ENCODE assay signal across 20 mouse cellular contexts in the genomic region with DNA sequence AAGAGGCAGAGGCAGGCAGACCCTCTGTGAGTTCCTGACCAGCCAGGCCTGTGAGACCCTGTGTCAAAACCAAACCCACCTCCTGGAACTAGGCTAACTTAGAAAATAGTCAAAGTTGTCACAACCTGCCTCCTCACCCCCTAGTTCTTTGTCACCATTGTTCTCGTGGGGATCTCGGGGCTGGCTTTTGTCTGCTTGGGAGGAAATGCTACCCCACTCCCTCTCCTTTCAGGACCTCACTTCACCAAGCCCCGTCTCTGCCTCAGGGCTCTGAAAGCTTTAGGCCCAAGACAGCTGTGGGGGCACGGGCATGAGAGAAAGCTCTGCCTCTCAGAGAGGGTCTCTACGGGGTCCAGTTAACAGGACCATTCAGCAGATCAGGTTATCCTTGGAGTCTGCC. TPM values are rescaled to one million over a fixed set of nuclear protein-coding genes. Genes with fewer than 3 reads are reported as not detected.
DNase-seq lines count a peak whose midpoint lies in the region; ATAC-seq lines count a peak whose summit lies in the region.
"Had no signal": no experiment of that assay in that cellular context is flagged by ENCODE, and none has a peak within 500 bp of the region (broad histone marks: within the 10 kb centered on the region; RNA-seq: fewer than 3 reads in every experiment).

No protein-coding gene starts in this region.

- H3K4me1 ChIP-seq in lung, embryonic 15.5 days = peaks cover 44% of the 10 kb centered on the region
- peaks cover 21% of the 10 kb centered on the region for H3K4me1 ChIP-seq in hindbrain, embryonic 12.5 days
- peaks cover 19% of the 10 kb centered on the region for H3K4me1 ChIP-seq in hindbrain, embryonic 15.5 days (replicated peaks)
- H3K4me1 ChIP-seq in neural tube, embryonic 15.5 days = peaks cover 25% of the 10 kb centered on the region

- no peak overlapping the region for H3K27ac ChIP-seq in lung, embryonic 15.5 days
- no peak overlapping the region for H3K27ac ChIP-seq in hindbrain, embryonic 12.5 days
- H3K27ac ChIP-seq in hindbrain, embryonic 15.5 days (replicated peaks) = no peak overlapping the region
- H3K27ac ChIP-seq in neural tube, embryonic 15.5 days (replicated peaks) = no peak overlapping the region
- H3K27ac ChIP-seq: forebrain, embryonic 15.5 days; heart, adult 2 months; intestine, embryonic 15.5 days had no signal

- peak overlapping the region; percentile 47 for H3K4me3 ChIP-seq in lung, embryonic 15.5 days
- no peak overlapping the region for H3K4me3 ChIP-seq in hindbrain, embryonic 12.5 days
- H3K4me3 ChIP-seq in hindbrain, embryonic 15.5 days = peak overlapping the region; percentile 50; the same call in 1 of the 2 replicates
- H3K4me3 ChIP-seq in neural tube, embryonic 15.5 days (replicated peaks) = peak overlapping the region; percentile 49
- H3K4me3 ChIP-seq: heart, adult 2 months had no signal

- no peak for ATAC-seq in lung, embryonic 15.5 days (ENCODE audit: borderline replicate concordance, extremely low read depth, low FRiP score, low TSS enrichment)
- no peak for ATAC-seq in hindbrain, embryonic 12.5 days (ENCODE audit: low FRiP score)
- no peak for ATAC-seq in hindbrain, embryonic 15.5 days (ENCODE audit: low FRiP score, low read depth)
- no peak for ATAC-seq in neural tube, embryonic 15.5 days (ENCODE audit: low FRiP score)
- ATAC-seq: forebrain, embryonic 15.5 days had no signal

- no peaks in the 10 kb centered on the region for H3K36me3 ChIP-seq in lung, embryonic 15.5 days
- no peaks in the 10 kb centered on the region for H3K36me3 ChIP-seq in hindbrain, embryonic 12.5 days
- H3K36me3 ChIP-seq in hindbrain, embryonic 15.5 days = no peaks in the 10 kb centered on the region
- no peaks in the 10 kb centered on the region for H3K36me3 ChIP-seq in neural tube, embryonic 15.5 days
- H3K36me3 ChIP-seq: forebrain, embryonic 15.5 days; G1E; intestine, embryonic 15.5 days had no signal

- H3K4me2 ChIP-seq in lung, embryonic 15.5 days = peak overlapping the region; percentile 93; the same call in 1 of the 2 replicates
- peak overlapping the region; percentile 91; the same call in 1 of the 2 replicates for H3K4me2 ChIP-seq in hindbrain, embryonic 12.5 days (replicated peaks)
- peak overlapping the region; percentile 98 for H3K4me2 ChIP-seq in hindbrain, embryonic 15.5 days
- H3K4me2 ChIP-seq in neural tube, embryonic 15.5 days = peak overlapping the region; percentile 83

- H3K9ac ChIP-seq in lung, embryonic 15.5 days = no peak overlapping the region
- no peak overlapping the region for H3K9ac ChIP-seq in hindbrain, embryonic 12.5 days
- H3K9ac ChIP-seq in hindbrain, embryonic 15.5 days = no peak overlapping the region
- H3K9ac ChIP-seq in neural tube, embryonic 15.5 days (replicated peaks) = no peak overlapping the region
- H3K9ac ChIP-seq: forebrain, embryonic 15.5 days; intestine, embryonic 15.5 days had no signal

- peaks cover 37% of the 10 kb centered on the region for H3K27me3 ChIP-seq in lung, embryonic 15.5 days
- H3K27me3 ChIP-seq in hindbrain, embryonic 12.5 days = peaks cover 63% of the 10 kb centered on the region
- peaks cover 37% of the 10 kb centered on the region; the same call in 1 of the 2 replicates for H3K27me3 ChIP-seq in hindbrain, embryonic 15.5 days
- peaks cover 55% of the 10 kb centered on the region for H3K27me3 ChIP-seq in neural tube, embryonic 15.5 days (replicated peaks)

- DNase-seq in lung, postnatal 36 days = no peak
- no peak for DNase-seq in cerebellum, adult 9-10 months
- no peak for DNase-seq in embryo, embryonic 9.5 days (ENCODE audit: extremely low spot score)
- no peak for DNase-seq in layer of hippocampus, postnatal 36 days
- DNase-seq: adrenal gland, adult 2 months; cerebellum, adult 11-12 months; heart, adult 2 months; heart, postnatal 10 days; kidney, postnatal 14 days; liver; lung, adult 18-20 months had no signal

- WGBS in lung, embryonic 15.5 days = 38% methylated on average over 5 of the region's 5 CpGs
- 18% methylated on average over 5 of the region's 5 CpGs for WGBS in hindbrain, embryonic 12.5 days
- 17% methylated on average over 5 of the region's 5 CpGs for WGBS in hindbrain, embryonic 15.5 days
- 20% methylated on average over 5 of the region's 5 CpGs for WGBS in neural tube, embryonic 15.5 days

- no peaks in the 10 kb centered on the region for H3K9me3 ChIP-seq in lung, embryonic 15.5 days
- H3K9me3 ChIP-seq in hindbrain, embryonic 12.5 days (replicated peaks) = no peaks in the 10 kb centered on the region
- no peaks in the 10 kb centered on the region for H3K9me3 ChIP-seq in hindbrain, embryonic 15.5 days
- H3K9me3 ChIP-seq in neural tube, embryonic 15.5 days (replicated peaks) = no peaks in the 10 kb centered on the region
- H3K9me3 ChIP-seq: forebrain, embryonic 15.5 days; intestine, embryonic 15.5 days had no signal

RNA-seq across cellular contexts. Expression of gene Gm45623, which starts 1.9 kb away (rescaled TPM):
- 3.5 and 4.8 TPM in 2 replicates for polyA plus RNA-seq in lung, embryonic 15.5 days (2015; fragmentation: Nextera tagmentation; extraction: Ambion mirVana)
- polyA plus RNA-seq in hindbrain, embryonic 12.5 days (2016; fragmentation: Nextera tagmentation; extraction: Ambion mirVana) = 0.21 TPM in 1 of 2 replicates, not detected in the other
- 2.4 and 3.2 TPM in 2 replicates for polyA plus RNA-seq in hindbrain, embryonic 15.5 days (2015; fragmentation: Nextera tagmentation; extraction: Ambion mirVana)
- polyA plus RNA-seq in neural tube, embryonic 15.5 days (2015; fragmentation: Nextera tagmentation; extraction: Ambion mirVana) = 2.1 and 2.7 TPM in 2 replicates
- 1 to 10 TPM in 1 of 2 experiments, under 1 TPM in 1; 0.96 to 1.0 TPM for total RNA-seq in layer of hippocampus, postnatal 36 days (2021)
- total RNA-seq: adrenal gland, adult 2 months; gastrocnemius, adult 18-20 months; heart, adult 2 months had no signal
- polyA plus RNA-seq: adrenal gland, adult 2 months; G1E; heart, adult 2 months; neural tube, embryonic 11.5 days had no signal

RNA-seq across cellular contexts. Expression of gene Smad5, which starts 49.0 kb away (rescaled TPM):
- polyA plus RNA-seq in lung, embryonic 15.5 days (2015; fragmentation: Nextera tagmentation; extraction: Ambion mirVana) = 34.1 and 34.7 TPM in 2 replicates
- 38.8 and 41.4 TPM in 2 replicates for polyA plus RNA-seq in hindbrain, embryonic 12.5 days (2016; fragmentation: Nextera tagmentation; extraction: Ambion mirVana)
- polyA plus RNA-seq in hindbrain, embryonic 15.5 days (2015; fragmentation: Nextera tagmentation; extraction: Ambion mirVana) = 20.2 and 20.8 TPM in 2 replicates
- polyA plus RNA-seq in neural tube, embryonic 15.5 days (2015; fragmentation: Nextera tagmentation; extraction: Ambion mirVana) = 16.3 and 19.0 TPM in 2 replicates
- total RNA-seq in layer of hippocampus, postnatal 36 days (2021) = 10 to 100 TPM; 26.5 to 32.7 TPM
